Mouse (Mus musculus): Measurements from ENCODE around the gene Pmpcb.

DNA sequence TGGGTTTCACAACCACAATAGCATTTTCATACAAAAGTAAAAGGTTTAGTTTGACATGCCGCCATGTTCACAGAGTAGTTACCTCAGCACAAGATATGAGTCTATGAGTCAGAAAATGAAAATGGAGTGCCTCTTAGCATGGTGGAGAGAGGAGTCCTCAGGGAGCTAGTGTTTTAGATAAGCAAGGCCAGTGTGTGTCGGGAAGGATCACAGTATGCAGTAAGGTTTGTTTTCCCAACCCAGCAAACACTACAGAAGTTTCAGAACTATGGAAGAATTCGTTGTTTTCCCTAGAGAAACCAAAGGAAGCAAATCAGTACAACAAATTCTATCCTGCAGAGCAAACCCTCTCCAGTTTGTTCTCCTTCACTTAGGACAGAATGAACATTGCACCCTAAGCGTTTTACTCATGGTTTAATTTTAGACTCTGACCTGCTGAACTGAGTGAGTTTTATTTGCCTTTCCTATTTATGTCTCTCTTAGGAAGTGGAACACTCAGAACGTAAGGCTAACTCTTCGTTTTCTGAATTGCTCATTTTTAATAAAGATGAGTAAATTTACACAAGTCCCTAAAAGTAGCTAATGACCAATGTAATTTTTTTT is 34.0 kb upstream of the Pmpcb start:
- TF ChIP-seq CTCF (IDR thresholded peaks at IDR 0.05; ENCODE audit: low read depth): no peak
- TF ChIP-seq EP300 (IDR thresholded peaks at IDR 0.05; ENCODE audit: low read depth): no peak
